Mouse (Mus musculus) MEL (cell line): Measurements from ENCODE around the gene Scap. TPM values are rescaled to one million over a fixed set of nuclear protein-coding genes. Genes with fewer than 3 reads are reported as not detected.
A peak's percentile ranks its signal among the peaks of the same experiment; 100 is the strongest.

ENCODE experiments used
- DNase-seq: peaks from one replicate; pipeline ENCODE4 v3.0.0; 2011; ENCODE audit warnings: low read depth, low spot score
- H3K27ac ChIP-seq: 2 replicates; pipeline ENCODE4 v1.5.1; 2012; ENCODE audit warnings: low read depth, mild to moderate bottlenecking, control low read depth, low read length, moderate library complexity; ENCODE audit not compliant: control insufficient read depth
- H3K27me3 ChIP-seq, 2 experiments: fragments of 150-350 bp in 1 of 2; sonication (generic) in 1 of 2; 2 replicates each; pipeline ENCODE4 v1.6.1; 2012; ENCODE audit warnings: low read length in 2 of 2, mild to moderate bottlenecking in 2 of 2, improper control_type of control experiment in 1 of 2, moderate library complexity in 1 of 2; ENCODE audit not compliant: insufficient read depth in 2 of 2, control insufficient read depth in 1 of 2
- H3K36me3 ChIP-seq, 2 experiments: 2 replicates each; pipeline ENCODE4 v1.6.1; 2012 to 2014; ENCODE audit warnings: low read length in 2 of 2, improper control_type of control experiment in 1 of 2, inconsistent platforms in 1 of 2, mild to moderate bottlenecking in 1 of 2; ENCODE audit not compliant: insufficient read depth in 2 of 2, control insufficient read depth in 1 of 2
- H3K4me1 ChIP-seq, 2 experiments: fragments of 150-350 bp in 1 of 2; sonication (generic) in 1 of 2; 2 replicates each; pipeline ENCODE4 v1.6.1; 2012; ENCODE audit warnings: low read length in 2 of 2, improper control_type of control experiment in 1 of 2, mild to moderate bottlenecking in 1 of 2; ENCODE audit not compliant: insufficient read depth in 2 of 2, control insufficient read depth in 1 of 2
- H3K4me3 ChIP-seq, 2 experiments: fragments of 150-350 bp in 1 of 2; sonication (generic) in 1 of 2; 2 replicates each; pipeline ENCODE4 v1.5.1; 2012; ENCODE audit warnings: low read depth in 2 of 2, low read length in 2 of 2, mild to moderate bottlenecking in 2 of 2, moderate library complexity in 2 of 2, control low read depth in 1 of 2, improper control_type of control experiment in 1 of 2; ENCODE audit not compliant: control insufficient read depth in 1 of 2, insufficient read depth in 1 of 2
- H3K79me2 ChIP-seq: 2 replicates; pipeline ENCODE4 v1.6.1; 2012; ENCODE audit warnings: mild to moderate bottlenecking, low read length, moderate library complexity; ENCODE audit not compliant: control insufficient read depth, poor library complexity, insufficient read depth
- H3K9ac ChIP-seq: 2 replicates; pipeline ENCODE4 v1.6.1; 2012; ENCODE audit warnings: low read depth, mild to moderate bottlenecking, control low read depth, low read length, moderate library complexity; ENCODE audit not compliant: control insufficient read depth, poor library complexity, severe bottlenecking
- H3K9me3 ChIP-seq: fragments of 150-350 bp; sonication (generic); replicated peaks from 2 replicates; pipeline ENCODE4 v1.6.1; 2012; ENCODE audit warnings: mild to moderate bottlenecking, low read length, improper control_type of control experiment, moderate library complexity; ENCODE audit not compliant: insufficient read depth
- BHLHE40 ChIP-seq: IDR thresholded peaks from 2 replicates; pipeline ENCODE4 v1.6.1; 2012; ENCODE audit warnings: low read depth, mild to moderate bottlenecking, inconsistent platforms, low read length, improper control_type of control experiment, borderline replicate concordance
- CHD2 ChIP-seq: IDR thresholded peaks from 2 replicates; pipeline ENCODE4 v1.6.1; 2011; ENCODE audit warnings: low read length, improper control_type of control experiment
- E2F4 ChIP-seq: IDR thresholded peaks from 2 replicates; pipeline ENCODE4 v1.6.1; 2011; ENCODE audit warnings: low read depth, low read length, improper control_type of control experiment, borderline replicate concordance
- ELF1 ChIP-seq: IDR thresholded peaks from 2 replicates; pipeline ENCODE4 v1.6.1; 2014; ENCODE audit warnings: low read depth, mild to moderate bottlenecking, inconsistent platforms, low read length, improper control_type of control experiment, moderate library complexity
- EP300 ChIP-seq, 2 experiments: IDR thresholded peaks; 2 replicates each; pipeline ENCODE4 v1.6.1; 2011; ENCODE audit warnings: improper control_type of control experiment in 2 of 2, low read length in 2 of 2, low read depth in 1 of 2, mild to moderate bottlenecking in 1 of 2
- GABPA ChIP-seq: IDR thresholded peaks from 2 replicates; pipeline ENCODE4 v1.6.1; 2012; ENCODE audit warnings: low read depth, mild to moderate bottlenecking, inconsistent platforms, low read length, improper control_type of control experiment, moderate library complexity
- MAFK ChIP-seq: IDR thresholded peaks from 2 replicates; pipeline ENCODE4 v1.6.1; 2011; ENCODE audit warnings: low read depth, mild to moderate bottlenecking, low read length, improper control_type of control experiment, borderline replicate concordance
- MAX ChIP-seq: IDR thresholded peaks from 2 replicates; pipeline ENCODE4 v1.6.1; 2011; ENCODE audit warnings: low read length, improper control_type of control experiment
- MEF2A ChIP-seq: IDR thresholded peaks from 2 replicates; pipeline ENCODE4 v1.6.1; 2014; ENCODE audit warnings: low read depth, mild to moderate bottlenecking, inconsistent platforms, low read length, improper control_type of control experiment; ENCODE audit not compliant: poor library complexity, insufficient replicate concordance, severe bottlenecking; ENCODE audit errors: extremely low read depth
- MXI1 ChIP-seq: IDR thresholded peaks from 2 replicates; pipeline ENCODE4 v1.6.1; 2011; ENCODE audit warnings: mild to moderate bottlenecking, low read depth, low read length, improper control_type of control experiment
- MYC ChIP-seq: IDR thresholded peaks from 2 replicates; pipeline ENCODE4 v1.6.1; 2011; ENCODE audit warnings: low read depth, mild to moderate bottlenecking, low read length, improper control_type of control experiment, moderate library complexity
- NRF1 ChIP-seq: IDR thresholded peaks from 2 replicates; pipeline ENCODE4 v1.6.1; 2014; ENCODE audit warnings: low read depth, mild to moderate bottlenecking, inconsistent platforms, low read length, improper control_type of control experiment, moderate library complexity; ENCODE audit not compliant: poor library complexity, insufficient read depth, severe bottlenecking
- RAD21 ChIP-seq: IDR thresholded peaks from 2 replicates; pipeline ENCODE4 v1.6.1; 2011; ENCODE audit warnings: mild to moderate bottlenecking, low read depth, low read length, improper control_type of control experiment
- SIN3A ChIP-seq: IDR thresholded peaks from 2 replicates; pipeline ENCODE4 v1.6.1; 2012; ENCODE audit warnings: low read length, improper control_type of control experiment, inconsistent platforms
- TCF12 ChIP-seq: IDR thresholded peaks from 2 replicates; pipeline ENCODE4 v1.6.1; 2014; ENCODE audit warnings: low read depth, mild to moderate bottlenecking, inconsistent platforms, low read length, improper control_type of control experiment, moderate library complexity
- UBTF ChIP-seq: IDR thresholded peaks from 2 replicates; pipeline ENCODE4 v1.6.1; 2012; ENCODE audit warnings: low read depth, mild to moderate bottlenecking, inconsistent platforms, low read length, improper control_type of control experiment, moderate library complexity, borderline replicate concordance; ENCODE audit not compliant: insufficient read depth
- USF1 ChIP-seq: IDR thresholded peaks from 2 replicates; pipeline ENCODE4 v1.6.1; 2014; ENCODE audit warnings: low read depth, mild to moderate bottlenecking, inconsistent platforms, low read length, improper control_type of control experiment, moderate library complexity
- ZC3H11A ChIP-seq: IDR thresholded peaks from 2 replicates; pipeline ENCODE4 v1.6.1; 2012; ENCODE audit warnings: low read depth, mild to moderate bottlenecking, inconsistent platforms, low read length, improper control_type of control experiment
- ZMIZ1 ChIP-seq: IDR thresholded peaks from 2 replicates; pipeline ENCODE4 v1.6.1; 2012; ENCODE audit warnings: low read depth, mild to moderate bottlenecking, inconsistent platforms, low read length, improper control_type of control experiment, moderate library complexity
- polyA plus RNA-seq, 2 experiments: library from polyadenylated mRNA; stranded (reverse) in 1 of 2; unstranded in 1 of 2; fragments of >175 nt in 1 of 2; fragments of >200 nt in 1 of 2; gene quantifications; 2 replicates each; pipeline versions ENCODE4 v1.2.1 to v1.2.4; 2012; ENCODE audit warnings: low replicate concordance in 2 of 2, low read depth in 1 of 2; ENCODE audit not compliant: insufficient read length in 2 of 2, insufficient read depth in 1 of 2, missing spikeins in 1 of 2
- total RNA-seq: library from RNA; depleted of rRNA; stranded (reverse); fragments of 300-350 nt; gene quantifications from 2 replicates; pipeline ENCODE4 v1.2.3, GENCODE M21; 2012

Scap gene
- total and polyA plus RNA-seq, 3 experiments, result 59.4 to 88.8 TPM; not detected in 1

GRCm38 (mm10) chr9:110314706-110315105 is 18.4 kb upstream of the Scap start:
- peaks cover 0 to 5% of the 10 kb centered on the region in 2 experiments; a peak in 2 of 4 replicates for H3K36me3 ChIP-seq
- no peak overlapping the region for H3K27ac ChIP-seq
- no peaks in the 10 kb centered on the region for H3K27me3 ChIP-seq
- no peak overlapping the region for H3K9ac ChIP-seq
- no peaks in the 10 kb centered on the region for H3K9me3 ChIP-seq
- H3K4me3 ChIP-seq, result no peak overlapping the region
- H3K79me2 ChIP-seq, result no peaks in the 10 kb centered on the region
- DNase-seq, result peak; percentile 63
- TF ChIP-seq E2F4, result no peak
- no peak for TF ChIP-seq MEF2A
- no peak for TF ChIP-seq ELF1
- TF ChIP-seq EP300 (IDR thresholded peaks at IDR 0.05; ENCODE audit: low read depth in 1 of 2, low read length in 2 of 2), result no peak
- TF ChIP-seq MYC, result no peak
- TF ChIP-seq UBTF, result no peak
- TF ChIP-seq SIN3A, result no peak
- TF ChIP-seq ZC3H11A, result no peak
- no peak for TF ChIP-seq NRF1
- no peaks in the 10 kb centered on the region for H3K4me1 ChIP-seq

- H3K9me3 ChIP-seq, result no peaks in the 10 kb centered on the region
- peaks cover 0 to 5% of the 10 kb centered on the region in 2 experiments; a peak in 2 of 4 replicates for H3K36me3 ChIP-seq
- H3K4me3 ChIP-seq, result no peak overlapping the region
- H3K79me2 ChIP-seq, result no peaks in the 10 kb centered on the region
- H3K4me1 ChIP-seq, result no peaks in the 10 kb centered on the region
- H3K27ac ChIP-seq, result no peak overlapping the region
- no peaks in the 10 kb centered on the region for H3K27me3 ChIP-seq
- H3K9ac ChIP-seq, result no peak overlapping the region
- no peak for DNase-seq
- no peak for TF ChIP-seq ZMIZ1
- TF ChIP-seq E2F4, result no peak
- no peak for TF ChIP-seq USF1
- TF ChIP-seq MAX, result no peak
- no peak for TF ChIP-seq BHLHE40
- TF ChIP-seq TCF12, result no peak
- no peak for TF ChIP-seq CHD2
- TF ChIP-seq ZC3H11A, result no peak
- TF ChIP-seq UBTF, result no peak
- no peak for TF ChIP-seq RAD21
- TF ChIP-seq GABPA, result no peak
- no peak for TF ChIP-seq MAFK
- TF ChIP-seq MXI1, result no peak
Observed at GRCm38 (mm10) chr9:110315410-110315809, 17.7 kb upstream of the Scap start.
